Mouse (Mus musculus) limb, embryonic 15.5 days (tissue): ENCODE results near the gene Tmem50b. TPM values are rescaled to one million over a fixed set of nuclear protein-coding genes. Genes with fewer than 3 reads are reported as not detected.

Experiments used
- ATAC-seq: fragments of 200-750 bp; cut with Nextera tagmentation; 2 replicates; pipeline ENCODE4 v1.8.0; 2017; ENCODE audit warnings: low read depth, moderate TSS enrichment; ENCODE audit not compliant: insufficient number of reproducible peaks, low FRiP score, low TSS enrichment
- H3K27ac ChIP-seq: fragments of 300-500 bp; sonication (generic); 2 replicates; pipeline ENCODE4 v1.5.1; 2015; ENCODE audit warnings: moderate library complexity, mild to moderate bottlenecking, inconsistent platforms
- H3K27me3 ChIP-seq: fragments of 300-500 bp; sonication (generic); 2 replicates; pipeline ENCODE4 v1.6.1; 2015; ENCODE audit warnings: inconsistent platforms
- H3K36me3 ChIP-seq: fragments of 300-500 bp; sonication (generic); 2 replicates; pipeline ENCODE4 v1.6.1; 2015; ENCODE audit warnings: inconsistent platforms
- H3K4me1 ChIP-seq: fragments of 300-500 bp; sonication (generic); 2 replicates; pipeline ENCODE4 v1.6.1; 2015; ENCODE audit warnings: inconsistent platforms
- H3K4me2 ChIP-seq: fragments of 300-500 bp; sonication (generic); 2 replicates; pipeline ENCODE4 v1.6.1; 2015; ENCODE audit warnings: mild to moderate bottlenecking, inconsistent platforms
- H3K4me3 ChIP-seq: fragments of 300-500 bp; sonication (generic); 2 replicates; pipeline ENCODE4 v1.5.1; 2015; ENCODE audit warnings: mild to moderate bottlenecking, inconsistent platforms
- H3K9ac ChIP-seq: fragments of 300-500 bp; sonication (generic); 2 replicates; pipeline ENCODE4 v1.6.1; 2015; ENCODE audit warnings: inconsistent platforms
- H3K9me3 ChIP-seq: fragments of 300-500 bp; sonication (generic); 2 replicates; pipeline ENCODE4 v1.6.1; 2016; ENCODE audit warnings: inconsistent platforms
- WGBS: fragments of 180-500 bp; shearing (Covaris S2); methylation state at CpG from one replicate; pipeline ENCODE4 v1.1.7; 2015; 5-methylcytosine and 5-hydroxymethylcytosine counted together
- polyA plus RNA-seq: library from polyadenylated mRNA; unstranded; fragments of >200 nt; fragmentation: Nextera tagmentation; extraction: Ambion mirVana; gene quantifications from 2 replicates; pipeline ENCODE4 v1.2.1, GENCODE M21; 2015

Gene Tmem50b
- polyA plus RNA-seq, 1 experiment from 2014 or later = 54.3 TPM

DNA sequence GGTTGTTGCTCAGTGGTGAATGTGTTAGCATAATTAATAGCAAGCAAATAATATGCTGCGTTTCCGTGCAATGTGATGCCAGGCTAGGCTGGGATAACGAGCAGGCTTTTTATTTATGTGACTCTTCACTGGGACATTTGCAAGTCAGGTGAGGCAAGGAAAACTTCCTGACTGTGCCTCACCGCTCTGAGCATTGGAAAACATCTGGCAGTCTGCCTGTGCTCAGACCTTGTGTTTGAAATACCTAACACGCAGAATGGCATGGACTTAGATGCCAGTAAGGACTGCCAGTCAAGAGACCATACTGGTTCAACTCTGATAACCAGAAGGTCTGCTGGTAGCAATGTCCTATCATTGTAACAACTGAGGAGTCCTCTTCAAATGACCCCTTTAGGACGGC is 7.6 kb upstream of the Tmem50b start:
- Histone ChIP-seq H3K27me3 (no peaks in the 10 kb centered on the region), H3K36me3 (no peaks in the 10 kb centered on the region), H3K9me3 (no peaks in the 10 kb centered on the region), H3K4me2 (no peak overlapping the region), H3K9ac (no peak overlapping the region), H3K27ac (no peak overlapping the region), H3K4me3 (no peak overlapping the region), H3K4me1 (no peaks in the 10 kb centered on the region)
- WGBS = 56% methylated on average over 6 of the region's 6 CpGs
- no peak for ATAC-seq

DNA sequence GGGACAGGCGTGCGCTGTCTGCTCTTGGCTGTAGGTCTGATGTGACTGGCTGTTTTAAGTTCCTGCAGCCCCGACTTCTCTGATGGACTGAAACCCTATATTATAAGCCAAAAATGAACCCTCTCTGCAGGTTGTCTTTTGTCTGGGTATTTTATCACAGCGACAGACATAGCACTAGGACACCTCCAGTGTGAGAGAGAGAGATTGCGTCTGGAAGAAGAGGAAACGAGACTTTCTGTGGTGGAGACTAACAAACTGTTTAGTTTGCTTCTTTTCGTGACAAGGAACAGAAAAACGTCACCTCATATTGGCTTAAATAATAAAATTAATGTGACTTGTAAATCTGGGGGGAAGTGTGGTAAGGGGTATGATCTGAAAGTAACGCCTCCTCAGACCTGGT is 4.1 kb upstream of the Tmem50b start:
- H3K4me1 ChIP-seq = peaks cover 6% of the 10 kb centered on the region
- 40% methylated on average over 9 of the region's 9 CpGs for WGBS
- no peaks in the 10 kb centered on the region for H3K9me3 ChIP-seq
- H3K36me3 ChIP-seq = no peaks in the 10 kb centered on the region
- no peak overlapping the region for H3K4me2 ChIP-seq
- H3K27ac ChIP-seq = no peak overlapping the region
- no peak for ATAC-seq
- no peak overlapping the region for H3K4me3 ChIP-seq
- H3K9ac ChIP-seq = no peak overlapping the region
- peaks cover 10% of the 10 kb centered on the region for H3K27me3 ChIP-seq

DNA sequence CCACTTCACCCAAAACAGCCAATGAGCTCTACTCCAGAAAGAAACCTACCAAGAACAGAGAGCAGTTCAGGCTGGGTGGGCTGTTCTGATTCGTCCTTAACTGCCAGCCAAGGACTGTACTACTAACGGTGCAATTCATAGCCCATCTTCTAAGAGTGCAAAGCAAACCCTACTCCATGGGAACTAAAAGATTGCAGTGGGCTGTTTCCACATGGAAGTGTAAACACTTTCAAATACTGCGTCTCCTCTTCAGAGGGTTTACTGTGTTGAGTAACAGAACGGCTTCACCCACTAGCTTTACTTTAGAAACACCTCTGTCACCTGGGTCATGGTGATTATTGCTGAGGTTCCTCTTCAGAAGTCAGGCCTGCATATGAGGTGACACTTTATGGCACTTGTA is 3.5 kb upstream of the Tmem50b start:
- no peaks in the 10 kb centered on the region for H3K36me3 ChIP-seq
- H3K9me3 ChIP-seq = no peaks in the 10 kb centered on the region
- 45% methylated on average over 4 of the region's 4 CpGs for WGBS
- no peak overlapping the region for H3K4me3 ChIP-seq
- no peak overlapping the region for H3K9ac ChIP-seq
- H3K27me3 ChIP-seq = peaks cover 10% of the 10 kb centered on the region
- no peak for ATAC-seq
- peaks cover 11% of the 10 kb centered on the region for H3K4me1 ChIP-seq
- H3K27ac ChIP-seq = no peak overlapping the region
- no peak overlapping the region for H3K4me2 ChIP-seq

DNA sequence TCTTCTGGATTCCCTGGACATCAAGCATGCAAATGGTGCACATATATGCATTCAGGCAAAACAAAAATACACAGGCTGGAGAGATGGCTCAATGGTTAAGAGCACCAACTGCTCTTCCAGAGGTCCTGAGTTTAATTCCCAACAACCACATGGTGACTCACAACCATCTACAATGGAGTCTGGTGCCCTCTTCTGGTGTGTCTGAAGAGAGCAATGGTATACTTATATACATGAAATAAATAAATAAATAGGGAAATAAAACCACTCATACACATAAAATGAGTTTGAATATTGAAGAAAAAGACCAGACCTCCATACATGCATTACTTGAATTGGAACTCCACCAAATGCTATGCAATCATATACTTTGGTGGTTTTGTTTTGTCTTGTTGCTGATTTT is 1.6 kb upstream of the Tmem50b start:
- H3K4me1 ChIP-seq = peaks cover 16% of the 10 kb centered on the region
- H3K4me2 ChIP-seq = no peak overlapping the region
- H3K9me3 ChIP-seq = no peaks in the 10 kb centered on the region
- no peak overlapping the region for H3K27ac ChIP-seq
- H3K9ac ChIP-seq = no peak overlapping the region
- no peak for ATAC-seq
- no peak overlapping the region for H3K4me3 ChIP-seq
- H3K36me3 ChIP-seq = no peaks in the 10 kb centered on the region
- peaks cover 10% of the 10 kb centered on the region for H3K27me3 ChIP-seq

DNA sequence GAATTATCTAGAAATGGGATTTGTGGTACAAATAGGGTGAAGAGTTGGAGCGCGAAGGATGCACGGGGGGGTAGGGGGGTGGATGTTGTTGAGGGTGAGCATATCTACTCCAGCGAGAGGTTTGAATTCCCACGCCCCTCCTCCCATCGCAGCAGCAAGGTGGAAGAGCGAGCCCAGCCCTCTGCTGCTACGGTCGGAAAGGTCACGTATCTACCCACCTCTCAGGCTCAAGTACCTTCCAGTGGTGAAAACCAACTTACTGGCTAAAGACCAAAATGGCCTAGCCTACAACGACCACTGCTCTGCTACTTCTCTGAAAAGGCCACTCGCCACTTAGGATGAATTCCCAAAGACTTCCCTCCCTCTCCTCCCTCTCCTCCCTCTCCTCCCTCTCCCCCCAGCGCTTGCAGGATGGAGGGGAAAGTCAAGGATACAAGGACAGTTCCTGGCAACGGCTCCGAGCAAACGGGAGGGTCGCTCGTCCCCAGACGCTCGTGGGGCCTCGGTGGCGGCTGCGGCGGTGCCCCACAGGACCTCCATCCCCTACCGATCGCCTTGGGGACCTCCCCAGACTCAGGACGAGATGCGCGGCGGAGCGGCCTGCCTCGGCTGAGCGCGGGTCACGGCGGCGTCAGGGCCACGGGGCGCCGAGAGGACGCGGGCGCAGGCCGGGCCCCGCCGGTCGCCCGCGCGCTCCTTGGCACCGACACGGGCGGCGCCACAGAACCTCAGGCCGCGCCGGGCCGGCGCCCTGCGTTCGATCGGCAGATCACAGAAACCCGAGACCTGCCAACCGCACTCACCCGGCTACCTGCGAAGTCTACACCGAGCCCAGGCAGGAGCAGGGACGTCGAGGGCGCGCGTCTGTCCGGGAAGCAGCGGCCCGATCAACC is 575 bp downstream of the Tmem50b start:
- H3K36me3 ChIP-seq = no peaks in the 10 kb centered on the region
- peaks cover 16% of the 10 kb centered on the region for H3K4me1 ChIP-seq
- ATAC-seq = peak; percentile 64; the same call in 1 of the 2 replicates
- H3K9me3 ChIP-seq = no peaks in the 10 kb centered on the region
- H3K9ac ChIP-seq = peak overlapping the region; percentile 64
- peak overlapping the region; percentile 51 for H3K27ac ChIP-seq
- peaks cover 10% of the 10 kb centered on the region for H3K27me3 ChIP-seq
- 1% methylated on average over 65 of the region's 75 CpGs for WGBS
- peak overlapping the region; percentile 95 for H3K4me2 ChIP-seq
- peak overlapping the region; percentile 84 for H3K4me3 ChIP-seq

DNA sequence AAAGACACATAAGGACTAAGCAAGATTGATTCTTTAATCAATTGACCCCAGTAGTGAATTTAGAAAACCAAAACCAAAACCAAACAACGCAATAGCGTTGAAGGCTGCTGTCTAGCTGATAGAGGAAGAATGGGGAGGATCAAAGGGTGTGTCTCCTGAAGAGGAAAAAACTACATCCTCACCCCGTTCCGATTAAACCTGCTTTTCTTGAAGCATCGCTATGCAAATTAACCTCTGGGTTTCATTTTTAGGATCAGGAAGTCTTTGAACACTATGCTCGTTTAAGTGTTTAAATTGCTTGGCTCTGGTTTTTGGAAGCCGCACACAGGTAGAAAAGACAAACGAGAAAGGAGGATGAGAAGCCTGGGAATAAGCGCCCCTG is 1.2 kb downstream of the Tmem50b start:
- WGBS = 14% methylated on average over 9 of the region's 9 CpGs
- Histone ChIP-seq H3K4me2 (peak overlapping the region; percentile 95), H3K4me3 (peak overlapping the region; percentile 84), H3K27me3 (peaks cover 10% of the 10 kb centered on the region), H3K9ac (no peak overlapping the region; the same call in 1 of the 2 replicates), H3K4me1 (peaks cover 16% of the 10 kb centered on the region), H3K36me3 (no peaks in the 10 kb centered on the region), H3K27ac (peak overlapping the region; percentile 51), H3K9me3 (no peaks in the 10 kb centered on the region)
- ATAC-seq = no peak

DNA sequence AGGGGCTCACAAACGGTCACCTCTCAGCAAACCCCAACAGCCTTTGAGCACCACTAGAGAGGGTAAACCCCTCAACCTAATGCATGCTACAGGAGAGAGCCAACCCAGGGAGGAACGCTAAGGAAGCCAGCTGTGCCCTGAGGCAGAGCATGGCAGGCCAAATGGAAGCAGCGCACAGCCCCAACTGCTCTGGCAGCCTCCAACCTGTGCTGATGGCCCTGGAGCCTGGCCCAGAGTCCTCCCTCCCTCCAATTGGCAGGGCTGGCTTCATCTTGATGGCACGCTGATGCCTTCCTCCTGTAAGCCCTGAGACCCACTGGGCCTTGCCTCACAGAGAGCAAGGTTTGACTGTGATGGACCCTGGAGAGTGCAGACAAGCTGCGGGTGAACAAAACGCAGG is 2.5 kb downstream of the Tmem50b start:
- ATAC-seq = no peak
- H3K27ac ChIP-seq = no peak overlapping the region
- no peak overlapping the region for H3K9ac ChIP-seq
- 65% methylated on average over 6 of the region's 6 CpGs for WGBS
- H3K4me1 ChIP-seq = peaks cover 16% of the 10 kb centered on the region
- peaks cover 10% of the 10 kb centered on the region for H3K27me3 ChIP-seq
- no peaks in the 10 kb centered on the region for H3K36me3 ChIP-seq
- no peaks in the 10 kb centered on the region for H3K9me3 ChIP-seq
- H3K4me3 ChIP-seq = no peak overlapping the region
- H3K4me2 ChIP-seq = no peak overlapping the region

DNA sequence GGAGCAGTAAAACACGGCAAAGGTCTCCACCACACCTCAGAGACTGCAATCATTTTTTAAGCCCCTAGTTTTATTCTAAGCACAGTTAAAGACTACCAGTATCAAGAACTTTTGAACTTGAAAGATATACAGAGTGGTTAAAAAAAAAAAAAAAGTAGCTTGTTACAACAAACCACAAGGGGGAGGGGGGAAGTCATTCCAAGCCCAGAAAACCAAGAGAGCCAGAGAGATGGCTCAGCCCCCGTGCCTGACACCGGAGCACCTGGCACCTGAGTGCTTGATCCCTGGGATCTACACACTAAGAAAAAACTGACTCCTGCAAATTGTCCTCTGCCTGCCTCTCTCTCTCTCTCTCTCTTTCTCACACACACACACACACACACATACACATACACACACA is 4.3 kb downstream of the Tmem50b start:
- ATAC-seq = no peak
- WGBS = 52% methylated on average over 3 of the region's 3 CpGs
- H3K4me3 ChIP-seq = no peak overlapping the region
- H3K9me3 ChIP-seq = no peaks in the 10 kb centered on the region
- H3K9ac ChIP-seq = no peak overlapping the region
- H3K27me3 ChIP-seq = peaks cover 3% of the 10 kb centered on the region; the same call in 1 of the 2 replicates
- no peaks in the 10 kb centered on the region for H3K36me3 ChIP-seq
- H3K4me2 ChIP-seq = no peak overlapping the region
- H3K4me1 ChIP-seq = peaks cover 16% of the 10 kb centered on the region
- H3K27ac ChIP-seq = no peak overlapping the region

DNA sequence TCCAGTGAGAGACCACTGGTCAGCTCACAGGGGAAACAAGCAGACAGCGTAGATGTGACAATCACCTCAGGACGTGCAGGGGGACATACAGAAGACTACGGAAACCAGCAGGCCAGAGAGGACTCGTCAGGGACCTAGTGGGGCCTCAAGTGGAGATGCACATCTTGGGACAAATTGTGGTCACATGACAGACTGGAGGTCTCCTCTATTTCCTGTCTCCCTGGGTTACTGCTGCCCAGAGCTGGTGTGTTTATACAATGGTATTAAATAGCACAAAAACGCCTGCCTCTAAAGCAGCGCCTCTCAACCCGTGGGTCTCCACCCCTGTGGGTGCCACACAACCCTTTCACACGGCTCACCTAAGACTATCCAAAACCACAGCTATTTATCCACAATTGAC is 5.4 kb downstream of the Tmem50b start:
- Histone ChIP-seq H3K36me3 (no peaks in the 10 kb centered on the region), H3K27me3 (0 out of 2 replicates have a peak, but pooled peaks cover 3% of the 10 kb centered on the region), H3K9me3 (no peaks in the 10 kb centered on the region), H3K27ac (no peak overlapping the region), H3K4me1 (peaks cover 20% of the 10 kb centered on the region), H3K9ac (no peak overlapping the region), H3K4me3 (no peak overlapping the region), H3K4me2 (no peak overlapping the region)
- WGBS = 65% methylated on average over 8 of the region's 8 CpGs
- no peak for ATAC-seq

DNA sequence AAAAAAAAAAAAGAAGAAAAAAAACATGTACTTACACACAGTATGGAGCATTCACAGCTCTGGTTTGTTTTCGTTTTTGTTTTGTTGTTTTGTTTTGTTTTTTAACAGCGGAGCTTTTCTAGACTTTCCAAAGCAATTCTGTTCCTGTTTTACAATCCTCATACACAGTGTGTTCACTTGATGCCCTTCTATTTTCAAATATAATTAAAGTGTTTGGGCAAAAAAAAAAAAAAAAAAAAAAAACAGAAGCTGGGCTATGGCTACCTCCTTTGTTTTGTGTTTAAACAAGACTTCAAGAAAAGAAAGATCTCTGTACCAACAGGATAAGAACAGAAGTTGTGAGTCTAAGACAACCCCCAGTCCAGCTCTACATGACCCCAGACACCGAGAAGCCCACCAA is 8.9 kb downstream of the Tmem50b start:
- no peaks in the 10 kb centered on the region for H3K27me3 ChIP-seq
- no peak overlapping the region for H3K9ac ChIP-seq
- ATAC-seq = no peak
- WGBS = 92% methylated on average over 3 of the region's 3 CpGs
- no peaks in the 10 kb centered on the region for H3K9me3 ChIP-seq
- no peak overlapping the region for H3K4me2 ChIP-seq
- peaks cover 5% of the 10 kb centered on the region; the same call in 1 of the 2 replicates for H3K4me1 ChIP-seq
- no peak overlapping the region for H3K27ac ChIP-seq
- 0 out of 2 replicates have a peak, but pooled peaks cover 4% of the 10 kb centered on the region for H3K36me3 ChIP-seq
- H3K4me3 ChIP-seq = no peak overlapping the region

DNA sequence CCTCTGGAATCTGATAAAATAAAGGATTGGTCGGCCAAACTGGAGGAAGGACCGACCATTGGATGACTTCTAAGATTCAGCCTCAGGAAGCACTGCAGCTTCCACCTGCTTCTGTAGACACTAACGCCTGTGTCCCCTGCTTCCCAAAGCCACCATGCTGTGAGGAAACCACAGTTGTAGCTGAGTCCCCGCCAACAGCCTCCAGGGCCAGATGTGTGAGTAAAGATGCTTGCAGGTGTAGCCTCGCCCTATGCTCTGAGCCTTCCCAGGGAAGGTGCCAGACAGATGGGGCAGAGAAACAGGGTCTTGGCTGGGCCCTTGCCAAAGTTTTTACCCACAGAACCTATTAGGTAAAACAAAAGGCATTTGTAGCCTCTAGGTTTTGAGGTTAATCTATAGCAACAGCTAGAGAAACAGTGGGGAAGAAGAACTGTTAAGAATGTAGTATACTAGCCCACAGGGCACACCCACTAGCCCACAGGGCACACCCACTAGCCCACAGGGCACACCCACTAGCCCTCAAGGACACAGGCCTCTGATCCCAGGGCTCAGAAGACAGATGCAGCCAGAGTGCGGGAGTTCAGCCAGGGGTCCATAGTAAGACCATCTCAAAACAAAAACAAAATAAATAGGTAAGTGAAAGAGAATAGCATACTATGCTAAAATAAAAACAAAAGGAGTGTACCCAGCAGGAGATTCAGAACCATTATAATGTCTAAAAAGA is 9.7 kb downstream of the Tmem50b start:
- ATAC-seq = no peak
- Histone ChIP-seq H3K9ac (no peak overlapping the region), H3K27ac (no peak overlapping the region), H3K36me3 (0 out of 2 replicates have a peak, but pooled peaks cover 4% of the 10 kb centered on the region), H3K4me3 (no peak overlapping the region), H3K9me3 (no peaks in the 10 kb centered on the region), H3K27me3 (no peaks in the 10 kb centered on the region), H3K4me1 (peaks cover 5% of the 10 kb centered on the region; the same call in 1 of the 2 replicates), H3K4me2 (no peak overlapping the region)
- WGBS = 55% methylated on average over 6 of the region's 6 CpGs

DNA sequence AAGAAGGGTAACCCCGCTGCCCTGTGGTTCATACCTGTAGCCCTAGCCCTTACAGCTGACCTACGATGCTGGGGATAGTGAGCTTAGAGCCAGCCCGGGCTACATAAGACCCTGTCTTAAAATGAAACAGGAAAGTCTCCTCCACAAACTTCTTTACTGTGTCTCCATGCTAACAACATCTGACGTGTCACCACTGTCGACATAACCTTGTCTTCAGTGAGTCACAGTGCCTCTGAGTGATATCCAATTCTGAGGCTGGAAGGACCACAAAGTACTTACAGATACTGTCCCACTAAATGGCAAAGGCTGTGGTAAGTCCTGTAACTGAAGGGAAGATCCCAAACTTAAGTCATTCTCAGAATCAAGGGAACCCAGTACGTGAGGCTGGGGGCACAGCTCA is 11.4 kb downstream of the Tmem50b start:
- Histone ChIP-seq H3K27ac (no peak overlapping the region), H3K4me2 (no peak overlapping the region), H3K4me1 (peaks cover 5% of the 10 kb centered on the region; the same call in 1 of the 2 replicates), H3K4me3 (no peak overlapping the region), H3K9me3 (no peaks in the 10 kb centered on the region), H3K9ac (no peak overlapping the region), H3K36me3 (peaks cover 7% of the 10 kb centered on the region; the same call in 1 of the 2 replicates), H3K27me3 (no peaks in the 10 kb centered on the region)
- WGBS = 87% methylated on average over 6 of the region's 6 CpGs
- ATAC-seq = no peak
